Mouse (Mus musculus): ENCODE measurements at regions not wholly inside any gene's neighbourhood (a gene's known extent, or its start where the extent isn't known, plus 50 kb on each side); places are given as distances from the start of the nearest gene placed in this dataset.

DNA sequence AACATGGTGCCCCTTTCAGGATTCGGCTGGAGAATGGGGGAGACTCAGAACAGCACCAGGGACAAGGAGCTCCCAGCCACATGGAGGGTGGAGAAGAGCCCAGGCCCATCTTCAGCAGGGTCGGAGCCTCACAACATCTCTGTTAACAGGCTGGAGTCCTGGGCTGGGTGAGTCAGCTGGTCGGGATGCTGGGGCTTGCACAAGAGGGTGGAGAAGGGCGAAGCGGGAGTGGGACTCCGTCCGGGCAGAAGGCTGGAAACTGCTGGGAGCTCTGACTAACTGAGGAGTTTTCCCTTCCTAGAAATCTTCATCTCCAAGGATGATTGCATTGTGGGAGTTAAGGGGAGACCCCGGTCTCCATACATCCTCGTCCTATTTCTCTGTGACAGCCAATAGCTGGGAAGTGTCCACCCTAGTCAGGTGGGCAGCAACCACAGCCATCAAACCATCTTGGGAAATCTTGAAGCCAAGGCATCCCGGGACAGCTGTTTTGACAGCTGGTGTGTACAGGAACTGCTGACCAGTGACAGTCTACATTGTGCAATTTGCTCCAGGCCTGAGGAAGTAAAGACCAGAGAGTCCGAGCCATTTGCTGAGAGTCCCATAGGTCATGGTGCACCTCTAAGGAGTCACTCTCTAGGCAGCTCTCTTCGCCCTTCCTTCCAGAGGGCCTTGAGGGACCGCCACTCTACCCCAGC, 247.4 kb downstream of the Bcl11b start:
- 92% methylated on average over 13 of the region's 13 CpGs for WGBS
- ATAC-seq (ENCODE audit: low FRiP score) (no peak), DNase-seq (ENCODE audit: low spot score, missing footprints) (peak; percentile 65)
- H3K36me3 ChIP-seq (ENCODE audit: control insufficient read depth, insufficient read depth, low read length) = no peaks in the 10 kb centered on the region
- no peaks in the 10 kb centered on the region for H3K27me3 ChIP-seq (ENCODE audit: control insufficient read depth, insufficient read depth, low read length)
- H3K4me3 ChIP-seq (ENCODE audit: low read depth, low read length) = no peak overlapping the region
- H3K9me3 ChIP-seq (ENCODE audit: control insufficient read depth, low read length) = no peaks in the 10 kb centered on the region
- peaks cover 23% of the 10 kb centered on the region for H3K4me1 ChIP-seq (ENCODE audit: control insufficient read depth, insufficient read depth, low read length)
- H3K4me2 ChIP-seq = no peak overlapping the region
- no peak overlapping the region for H3K27ac ChIP-seq (ENCODE audit: low read depth, low read length)
- H3K9ac ChIP-seq (ENCODE audit: low read length) = no peak overlapping the region

DNA sequence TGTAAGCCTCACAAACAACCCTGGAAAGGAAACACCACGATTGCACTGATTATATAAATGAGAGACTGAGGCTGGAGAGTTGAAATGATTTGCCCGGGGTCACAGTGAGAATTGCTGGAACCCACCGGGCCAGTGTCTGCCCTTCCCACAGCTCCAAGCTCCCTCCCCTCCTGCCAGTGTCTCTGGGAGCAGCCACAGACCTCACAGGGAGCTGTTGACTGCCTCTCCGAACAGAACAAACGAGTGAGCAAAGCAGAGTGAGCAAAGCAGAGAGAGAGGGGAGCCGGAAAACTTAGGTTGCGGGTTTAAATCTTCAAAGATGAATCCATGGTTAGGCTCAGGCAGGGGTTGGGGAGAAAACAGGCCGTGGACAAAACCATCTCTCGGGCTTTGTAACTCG, 246.2 kb downstream of the Bcl11b start:
- H3K4me2 ChIP-seq = no peak overlapping the region
- H3K9ac ChIP-seq (ENCODE audit: low read length) = no peak overlapping the region
- H3K4me3 ChIP-seq (ENCODE audit: low read depth, low read length) = no peak overlapping the region
- H3K9me3 ChIP-seq (ENCODE audit: control insufficient read depth, low read length) = no peaks in the 10 kb centered on the region
- no peak overlapping the region for H3K27ac ChIP-seq (ENCODE audit: low read depth, low read length)
- H3K36me3 ChIP-seq (ENCODE audit: control insufficient read depth, insufficient read depth, low read length) = no peaks in the 10 kb centered on the region
- DNase-seq (ENCODE audit: low spot score, missing footprints) = no peak
- WGBS = 35% methylated on average over 10 of the region's 10 CpGs
- H3K27me3 ChIP-seq (ENCODE audit: control insufficient read depth, insufficient read depth, low read length) = no peaks in the 10 kb centered on the region
- H3K4me1 ChIP-seq (ENCODE audit: control insufficient read depth, insufficient read depth, low read length) = peaks cover 23% of the 10 kb centered on the region
- ATAC-seq (ENCODE audit: low FRiP score) = no peak

DNA sequence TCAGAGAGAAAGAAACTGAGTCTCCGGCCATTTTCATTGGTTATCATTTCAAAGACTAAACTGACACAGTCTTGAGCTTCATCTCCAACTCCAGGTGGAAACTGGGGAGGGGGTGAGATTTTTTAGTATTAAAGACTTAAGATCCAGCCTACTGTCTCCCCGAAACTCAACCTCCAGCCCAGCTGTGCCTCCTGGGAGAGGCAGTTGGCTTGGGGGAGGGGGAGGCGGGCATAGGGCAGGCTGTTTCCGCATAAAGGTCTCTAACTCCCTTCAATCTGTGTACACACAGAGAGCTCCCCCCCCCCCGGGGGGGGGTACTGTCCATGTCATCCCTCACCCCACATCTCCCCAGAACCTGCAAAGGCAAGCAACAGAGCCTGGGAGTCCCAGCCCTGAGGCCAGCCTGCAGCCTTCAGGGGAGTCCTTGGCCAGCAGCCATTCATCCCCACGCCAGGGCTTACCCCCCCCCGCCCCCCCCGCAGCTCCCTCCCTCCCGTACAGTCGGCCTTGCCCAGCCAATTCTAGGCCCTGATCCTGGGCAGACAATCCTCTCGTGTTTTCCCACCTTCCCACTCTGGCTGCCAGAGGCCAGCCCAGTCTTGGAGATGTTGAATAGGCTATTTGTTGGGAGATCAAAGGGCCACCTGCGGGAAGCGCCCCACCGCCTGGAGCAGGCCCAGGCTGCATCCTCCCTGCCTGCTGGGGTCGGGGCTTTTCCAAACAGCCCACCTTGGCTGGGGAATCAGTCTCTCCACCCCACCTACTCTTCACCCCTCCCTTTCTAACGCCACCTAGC, 245.2 kb downstream of the Bcl11b start:
- 12% methylated on average over 16 of the region's 16 CpGs for WGBS
- ATAC-seq (ENCODE audit: low FRiP score) (peak; percentile 74), DNase-seq (ENCODE audit: low spot score, missing footprints) (peak; percentile 89)
- no peak overlapping the region for H3K4me2 ChIP-seq
- no peaks in the 10 kb centered on the region for H3K9me3 ChIP-seq (ENCODE audit: control insufficient read depth, low read length)
- no peak overlapping the region for H3K9ac ChIP-seq (ENCODE audit: low read length)
- no peak overlapping the region for H3K27ac ChIP-seq (ENCODE audit: low read depth, low read length)
- H3K4me1 ChIP-seq (ENCODE audit: control insufficient read depth, insufficient read depth, low read length) = peaks cover 14% of the 10 kb centered on the region
- no peaks in the 10 kb centered on the region for H3K27me3 ChIP-seq (ENCODE audit: control insufficient read depth, insufficient read depth, low read length)
- no peak overlapping the region for H3K4me3 ChIP-seq (ENCODE audit: low read depth, low read length)
- H3K36me3 ChIP-seq (ENCODE audit: control insufficient read depth, insufficient read depth, low read length) = no peaks in the 10 kb centered on the region

DNA sequence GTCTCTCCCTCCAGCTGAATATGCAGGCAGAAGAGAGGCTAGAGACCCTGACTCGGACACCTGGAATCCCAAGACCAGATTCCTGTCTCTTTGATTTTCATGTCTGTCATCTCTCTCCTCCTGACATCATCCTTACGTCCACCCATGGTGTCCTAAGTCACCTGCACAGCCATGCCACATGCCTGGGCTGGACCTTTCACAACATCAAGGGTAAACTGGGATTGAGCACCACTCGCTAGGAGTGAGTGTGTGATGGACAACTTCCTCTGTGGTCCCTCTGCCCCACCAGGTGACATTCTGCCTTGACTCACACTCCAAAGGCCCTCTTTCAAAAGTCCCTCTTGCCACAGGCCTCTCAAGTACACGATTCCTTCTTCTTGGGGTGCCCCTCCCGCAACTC, 244.1 kb downstream of the Bcl11b start:
- Histone ChIP-seq H3K9me3 (ENCODE audit: control insufficient read depth, low read length) (no peaks in the 10 kb centered on the region), H3K27ac (ENCODE audit: low read depth, low read length) (no peak overlapping the region), H3K4me2 (no peak overlapping the region), H3K27me3 (ENCODE audit: control insufficient read depth, insufficient read depth, low read length) (no peaks in the 10 kb centered on the region), H3K9ac (ENCODE audit: low read length) (no peak overlapping the region), H3K4me3 (ENCODE audit: low read depth, low read length) (no peak overlapping the region), H3K4me1 (ENCODE audit: control insufficient read depth, insufficient read depth, low read length) (peaks cover 11% of the 10 kb centered on the region), H3K36me3 (ENCODE audit: control insufficient read depth, insufficient read depth, low read length) (no peaks in the 10 kb centered on the region)
- WGBS = 88% methylated on average over 5 of the region's 5 CpGs
- ATAC-seq (ENCODE audit: low FRiP score) = no peak
- DNase-seq (ENCODE audit: low spot score, missing footprints) = peak; percentile 72

DNA sequence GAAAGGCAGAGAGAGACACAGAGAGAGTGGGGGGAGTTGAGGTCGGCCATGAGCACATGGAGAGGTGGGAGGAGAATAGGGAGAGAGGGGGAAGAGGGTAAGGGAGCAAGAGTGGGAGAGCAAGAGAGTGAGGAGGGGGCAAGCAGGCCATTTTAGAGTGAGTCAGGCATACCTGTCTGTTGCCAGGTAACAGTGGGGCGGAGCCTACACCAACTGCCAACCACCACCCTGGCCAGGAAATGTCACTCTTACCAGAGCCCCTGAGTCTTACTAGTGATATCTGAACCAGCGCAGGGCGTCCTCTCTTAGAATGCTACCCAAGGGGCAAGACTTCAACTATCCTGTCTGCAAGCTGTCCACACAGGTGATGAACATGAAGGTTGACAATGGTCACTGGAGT, 243.5 kb downstream of the Bcl11b start:
- ATAC-seq (ENCODE audit: low FRiP score) = no peak
- no peak overlapping the region for H3K4me3 ChIP-seq (ENCODE audit: low read depth, low read length)
- DNase-seq (ENCODE audit: low spot score, missing footprints) = no peak
- H3K9me3 ChIP-seq (ENCODE audit: control insufficient read depth, low read length) = no peaks in the 10 kb centered on the region
- H3K36me3 ChIP-seq (ENCODE audit: control insufficient read depth, insufficient read depth, low read length) = no peaks in the 10 kb centered on the region
- no peaks in the 10 kb centered on the region for H3K27me3 ChIP-seq (ENCODE audit: control insufficient read depth, insufficient read depth, low read length)
- H3K9ac ChIP-seq (ENCODE audit: low read length) = no peak overlapping the region
- H3K4me2 ChIP-seq = no peak overlapping the region
- no peak overlapping the region for H3K27ac ChIP-seq (ENCODE audit: low read depth, low read length)
- peaks cover 11% of the 10 kb centered on the region for H3K4me1 ChIP-seq (ENCODE audit: control insufficient read depth, insufficient read depth, low read length)
- 89% methylated on average over 4 of the region's 4 CpGs for WGBS

DNA sequence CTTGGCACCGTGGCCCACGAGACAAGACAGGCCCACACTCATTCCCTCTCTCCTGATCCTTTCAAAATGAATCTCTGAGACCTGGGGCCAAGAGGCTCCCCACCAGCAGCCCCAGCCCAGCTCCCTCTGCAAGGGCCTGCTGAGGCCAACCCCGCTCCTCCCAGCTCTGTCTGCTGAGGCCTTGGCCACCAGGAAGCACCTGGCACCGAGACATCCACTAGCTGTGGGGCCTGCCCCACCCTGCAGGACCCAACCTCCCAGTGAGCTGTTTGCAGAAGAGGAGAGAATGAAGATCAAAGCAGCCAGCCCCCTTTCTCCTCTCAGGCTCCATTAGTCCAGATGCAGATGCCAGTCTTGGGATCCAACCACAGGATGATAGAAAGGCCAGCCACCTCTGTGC, 241.3 kb downstream of the Bcl11b start:
- Histone ChIP-seq H3K4me3 (ENCODE audit: low read depth, low read length) (no peak overlapping the region), H3K4me2 (no peak overlapping the region), H3K27me3 (ENCODE audit: control insufficient read depth, insufficient read depth, low read length) (no peaks in the 10 kb centered on the region), H3K36me3 (ENCODE audit: control insufficient read depth, insufficient read depth, low read length) (no peaks in the 10 kb centered on the region), H3K27ac (ENCODE audit: low read depth, low read length) (no peak overlapping the region), H3K4me1 (ENCODE audit: control insufficient read depth, insufficient read depth, low read length) (peaks cover 11% of the 10 kb centered on the region), H3K9me3 (ENCODE audit: control insufficient read depth, low read length) (no peaks in the 10 kb centered on the region), H3K9ac (ENCODE audit: low read length) (no peak overlapping the region)
- DNase-seq (ENCODE audit: low spot score, missing footprints) (no peak), ATAC-seq (ENCODE audit: low FRiP score) (no peak)
- WGBS = 67% methylated on average over 4 of the region's 4 CpGs

DNA sequence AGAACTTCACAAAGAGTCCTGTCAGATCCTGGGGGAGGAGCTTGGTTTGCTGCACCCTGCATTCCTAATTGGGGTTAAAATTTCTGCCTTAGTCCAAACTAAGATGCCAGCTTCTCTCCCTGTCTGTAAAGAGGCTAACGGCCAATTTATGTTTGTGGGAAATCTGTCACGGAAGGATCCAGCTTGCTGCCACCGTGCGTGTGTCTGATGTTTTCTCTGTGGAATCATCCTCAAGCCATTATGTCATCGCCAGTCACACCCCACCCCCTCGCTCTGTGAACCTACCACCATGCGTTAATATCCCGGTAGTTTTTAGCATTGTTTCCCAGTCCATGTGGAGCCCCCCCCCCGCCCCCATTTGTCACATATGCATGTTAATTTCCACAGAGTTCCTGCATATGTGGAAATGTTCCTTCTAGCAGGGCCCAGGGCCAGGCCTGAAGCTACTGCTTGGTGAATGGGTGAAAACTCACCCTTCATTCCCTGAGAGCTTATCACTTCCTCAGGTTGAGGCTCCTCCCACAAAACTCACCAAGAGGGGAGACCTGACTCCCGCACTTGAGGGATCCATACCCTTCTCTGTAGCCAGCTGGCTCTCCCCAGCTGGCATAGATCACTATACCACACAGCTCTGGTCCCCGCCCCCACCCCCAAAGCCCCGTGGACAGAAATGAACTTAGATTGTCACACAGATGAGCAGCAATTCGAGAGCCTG, 233.4 kb downstream of the Bcl11b start:
- no peaks in the 10 kb centered on the region for H3K9me3 ChIP-seq (ENCODE audit: control insufficient read depth, low read length)
- H3K27me3 ChIP-seq (ENCODE audit: control insufficient read depth, insufficient read depth, low read length) = no peaks in the 10 kb centered on the region
- 74% methylated on average over 13 of the region's 13 CpGs for WGBS
- ATAC-seq (ENCODE audit: low FRiP score) = no peak
- no peak overlapping the region for H3K4me2 ChIP-seq
- H3K4me1 ChIP-seq (ENCODE audit: control insufficient read depth, insufficient read depth, low read length) = no peaks in the 10 kb centered on the region
- H3K4me3 ChIP-seq (ENCODE audit: low read depth, low read length) = no peak overlapping the region
- DNase-seq (ENCODE audit: low spot score, missing footprints) = peak; percentile 70
- H3K36me3 ChIP-seq (ENCODE audit: control insufficient read depth, insufficient read depth, low read length) = no peaks in the 10 kb centered on the region
- H3K9ac ChIP-seq (ENCODE audit: low read length) = no peak overlapping the region
- H3K27ac ChIP-seq (ENCODE audit: low read depth, low read length) = no peak overlapping the region

DNA sequence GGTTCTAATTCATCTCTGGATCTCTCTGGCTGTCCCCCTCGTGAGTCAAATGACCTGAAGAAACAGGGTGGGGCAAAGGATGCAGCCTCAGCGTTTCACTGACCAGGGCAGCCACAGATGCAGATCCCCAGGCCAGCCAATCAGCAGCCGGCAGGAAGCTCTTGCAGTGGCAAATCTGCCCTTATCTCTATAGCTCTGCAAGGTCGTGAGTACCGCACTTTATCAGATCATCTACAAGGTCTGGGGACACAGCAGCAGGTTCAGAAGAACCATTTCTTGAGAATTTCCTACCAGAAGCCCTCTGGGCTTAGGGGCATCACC, 232.9 kb downstream of the Bcl11b start:
- Histone ChIP-seq H3K27me3 (ENCODE audit: control insufficient read depth, insufficient read depth, low read length) (no peaks in the 10 kb centered on the region), H3K9ac (ENCODE audit: low read length) (no peak overlapping the region), H3K4me2 (no peak overlapping the region), H3K4me3 (ENCODE audit: low read depth, low read length) (no peak overlapping the region), H3K27ac (ENCODE audit: low read depth, low read length) (no peak overlapping the region), H3K9me3 (ENCODE audit: control insufficient read depth, low read length) (no peaks in the 10 kb centered on the region), H3K4me1 (ENCODE audit: control insufficient read depth, insufficient read depth, low read length) (no peaks in the 10 kb centered on the region), H3K36me3 (ENCODE audit: control insufficient read depth, insufficient read depth, low read length) (no peaks in the 10 kb centered on the region)
- 32% methylated on average over 5 of the region's 5 CpGs for WGBS
- no peak for ATAC-seq (ENCODE audit: low FRiP score)
- DNase-seq (ENCODE audit: low spot score, missing footprints) = peak; percentile 4

DNA sequence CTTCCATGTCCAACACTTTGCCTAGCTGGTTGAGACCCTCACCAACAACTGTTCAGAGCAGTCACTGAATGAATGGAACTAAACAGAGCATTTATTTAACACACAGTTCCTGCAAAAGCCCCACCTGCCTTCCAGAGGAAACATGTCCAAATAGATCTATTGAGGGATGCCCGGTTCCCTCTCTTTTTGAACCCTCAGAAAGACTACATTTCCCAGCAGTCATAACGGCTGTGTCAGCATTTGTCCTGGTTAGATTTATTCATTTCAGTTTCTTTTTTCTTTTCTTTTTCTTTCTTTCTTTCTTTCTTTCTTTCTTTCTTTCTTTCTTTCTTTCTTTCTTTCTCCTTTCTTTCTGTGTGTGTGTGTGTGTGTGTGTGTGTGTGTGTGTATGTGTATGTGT, 232.1 kb downstream of the Bcl11b start:
- Histone ChIP-seq H3K27me3 (ENCODE audit: control insufficient read depth, insufficient read depth, low read length) (no peaks in the 10 kb centered on the region), H3K36me3 (ENCODE audit: control insufficient read depth, insufficient read depth, low read length) (no peaks in the 10 kb centered on the region), H3K9me3 (ENCODE audit: control insufficient read depth, low read length) (no peaks in the 10 kb centered on the region), H3K4me1 (ENCODE audit: control insufficient read depth, insufficient read depth, low read length) (no peaks in the 10 kb centered on the region), H3K27ac (ENCODE audit: low read depth, low read length) (no peak overlapping the region), H3K4me3 (ENCODE audit: low read depth, low read length) (no peak overlapping the region), H3K4me2 (no peak overlapping the region), H3K9ac (ENCODE audit: low read length) (no peak overlapping the region)
- 89% methylated on average over 2 of the region's 2 CpGs for whole genome bisulfite sequencing
- DNase-seq (ENCODE audit: low spot score, missing footprints) = no peak
- no peak for ATAC-seq (ENCODE audit: low FRiP score)

Measured in midbrain, embryonic 11.5 days (tissue).